Comparison of ENCODE assay signal across 15 mouse cellular contexts in the genomic region with DNA sequence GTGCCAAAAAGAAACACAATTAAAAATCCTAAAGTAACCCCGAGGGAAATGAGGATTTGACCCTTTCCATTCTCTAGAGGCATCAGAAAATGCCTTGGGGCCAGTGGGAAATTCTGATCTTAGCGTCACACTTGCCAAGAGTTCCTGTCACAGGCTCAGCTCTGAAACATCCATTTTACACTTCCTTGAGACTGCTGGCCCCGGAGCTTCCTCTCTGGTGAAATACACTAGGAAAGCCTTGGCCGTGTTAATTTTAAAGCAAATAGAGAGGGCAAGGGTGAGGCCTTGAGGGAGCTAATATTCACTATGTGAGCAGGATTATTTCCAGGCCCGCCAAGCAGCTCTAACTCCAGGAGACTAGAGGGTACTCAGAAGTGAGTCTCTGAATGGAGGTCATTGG. TPM values are rescaled to one million over a fixed set of nuclear protein-coding genes. Genes with fewer than 3 reads are reported as not detected.
A peak's percentile ranks its signal among the peaks of the same experiment; 100 is the strongest.
DNase-seq lines count a peak whose midpoint lies in the region; ATAC-seq lines count a peak whose summit lies in the region.
"Had no signal": no experiment of that assay in that cellular context is flagged by ENCODE, and none has a peak within 500 bp of the region (broad histone marks: within the 10 kb centered on the region; RNA-seq: fewer than 3 reads in every experiment).

No protein-coding gene starts in this region.

- no peak for ATAC-seq in kidney, embryonic 15.5 days (replicated peaks; ENCODE audit: low FRiP score)
- ATAC-seq in embryonic facial prominence, embryonic 14.5 days (ENCODE audit: low read depth), result no peak

- no peak overlapping the region for H3K4me2 ChIP-seq in kidney, embryonic 15.5 days
- H3K4me2 ChIP-seq in embryonic facial prominence, embryonic 14.5 days (ENCODE audit: low read depth, low read length), result no peak overlapping the region
- H3K4me2 ChIP-seq: neural tube, embryonic 13.5 days had no signal

- WGBS in kidney, embryonic 15.5 days, result 40% methylated on average over 5 of the region's 5 CpGs
- WGBS in embryonic facial prominence, embryonic 14.5 days, result 20% methylated on average over 5 of the region's 5 CpGs

- no peaks in the 10 kb centered on the region for H3K27me3 ChIP-seq in kidney, embryonic 15.5 days
- no peaks in the 10 kb centered on the region; the same call in 1 of the 2 replicates for H3K27me3 ChIP-seq in embryonic facial prominence, embryonic 14.5 days (replicated peaks; ENCODE audit: control insufficient read depth, insufficient read depth, low read length)
- H3K27me3 ChIP-seq: neural tube, embryonic 13.5 days had no signal

- H3K4me1 ChIP-seq in kidney, embryonic 15.5 days, result peaks cover 7% of the 10 kb centered on the region; the same call in 1 of the 2 replicates
- no peaks in the 10 kb centered on the region for H3K4me1 ChIP-seq in embryonic facial prominence, embryonic 14.5 days (ENCODE audit: control insufficient read depth, insufficient read depth, low read length)
- H3K4me1 ChIP-seq: neural tube, embryonic 13.5 days had no signal

- H3K4me3 ChIP-seq in kidney, embryonic 15.5 days (replicated peaks), result no peak overlapping the region
- no peak overlapping the region for H3K4me3 ChIP-seq in embryonic facial prominence, embryonic 14.5 days (ENCODE audit: low read depth, low read length)
- H3K4me3 ChIP-seq: neural tube, embryonic 13.5 days had no signal

- H3K36me3 ChIP-seq in kidney, embryonic 15.5 days, result peaks cover 22% of the 10 kb centered on the region; the same call in 1 of the 2 replicates
- H3K36me3 ChIP-seq in embryonic facial prominence, embryonic 14.5 days (ENCODE audit: control insufficient read depth, insufficient read depth, low read length), result no peaks in the 10 kb centered on the region

- H3K27ac ChIP-seq in kidney, embryonic 15.5 days, result no peak overlapping the region
- no peak overlapping the region for H3K27ac ChIP-seq in embryonic facial prominence, embryonic 14.5 days (replicated peaks; ENCODE audit: low read depth, low read length)
- H3K27ac ChIP-seq: neural tube, embryonic 13.5 days; stomach, postnatal 0 days had no signal

- DNase-seq in kidney, adult 18-20 months, result peak; percentile 17
- DNase-seq in embryonic facial prominence, embryonic 14.5 days (ENCODE audit: low spot score), result peak; percentile 38
- peak; percentile 32 for DNase-seq in heart, postnatal 4 days
- DNase-seq in lung, postnatal 25 days (ENCODE audit: low spot score), result peak; percentile 2
- DNase-seq in urinary bladder, adult 2 months (ENCODE audit: low spot score), result no peak
- no peak for DNase-seq in urinary bladder, postnatal 36 days (ENCODE audit: low spot score in 2 of 2)
- DNase-seq: right cerebral cortex, postnatal 25 days had no signal

- H3K9me3 ChIP-seq in kidney, embryonic 15.5 days (replicated peaks), result no peaks in the 10 kb centered on the region
- H3K9me3 ChIP-seq in embryonic facial prominence, embryonic 14.5 days (ENCODE audit: control insufficient read depth, low read length), result no peaks in the 10 kb centered on the region
- H3K9me3 ChIP-seq: neural tube, embryonic 13.5 days had no signal

- H3K9ac ChIP-seq in kidney, embryonic 15.5 days, result no peak overlapping the region
- no peak overlapping the region for H3K9ac ChIP-seq in embryonic facial prominence, embryonic 14.5 days (ENCODE audit: low read depth, low read length)
- H3K9ac ChIP-seq: neural tube, embryonic 13.5 days had no signal

RNA-seq across cellular contexts. Expression of gene Gm11096, which starts 8.4 kb away (rescaled TPM):
- not detected in 2 replicates for polyA plus RNA-seq in kidney, embryonic 15.5 days (2015; fragmentation: Nextera tagmentation; extraction: Ambion mirVana)
- polyA plus RNA-seq in embryonic facial prominence, embryonic 14.5 days (2014; fragmentation: Nextera tagmentation; extraction: Ambion mirVana), result not detected in 2 replicates
- total RNA-seq in heart, postnatal 4 days (2021), result not detected
- polyA plus RNA-seq in urinary bladder, adult 2 months (2012; rRNA removed), result not detected in 2 replicates
- total RNA-seq: megakaryocyte-erythroid progenitor cell, adult 5-6 weeks had no signal
- polyA plus RNA-seq: forebrain, embryonic 11.5 days; heart, embryonic 14.5 days; large intestine, adult 2 months; limb, embryonic 14.5 days; neural tube, embryonic 13.5 days; stomach, postnatal 0 days had no signal

Comparison
In these comparisons a context has a peak if more than half of its experiments do, and no peak if none do; other contexts are left out.
1. DNase-seq: peak in kidney, adult 18-20 months (single experiment), embryonic facial prominence, embryonic 14.5 days (single experiment), heart, postnatal 4 days (single experiment) and lung, postnatal 25 days (single experiment); none in urinary bladder, adult 2 months (single experiment) and urinary bladder, postnatal 36 days (0 of 2).